Mouse (Mus musculus) lung, postnatal 0 days (tissue): ENCODE results near the gene Akap7. TPM values are rescaled to one million over a fixed set of nuclear protein-coding genes. Genes with fewer than 3 reads are reported as not detected.
A peak's percentile ranks its signal among the peaks of the same experiment; 100 is the strongest.

ENCODE experiments used
- ATAC-seq: fragments of 200-750 bp; cut with Nextera tagmentation; 2 replicates; pipeline ENCODE4 v1.8.0; 2017; ENCODE audit warnings: moderate library complexity
- DNase-seq: peaks from one replicate; pipeline ENCODE4 v3.0.0-alpha.2; 2016; ENCODE audit warnings: low spot score
- H3K27ac ChIP-seq: fragments of 300-500 bp; sonication (generic); 2 replicates; pipeline ENCODE4 v1.5.1; 2014; ENCODE audit warnings: antibody characterized with exemption, mild to moderate bottlenecking, low read length, mixed read lengths
- H3K27me3 ChIP-seq: fragments of 300-500 bp; sonication (generic); replicated peaks from 2 replicates; pipeline ENCODE4 v1.6.1; 2014; ENCODE audit warnings: low read length, mixed read lengths; ENCODE audit not compliant: insufficient read depth
- H3K36me3 ChIP-seq: fragments of 300-500 bp; sonication (generic); 2 replicates; pipeline ENCODE4 v1.6.1; 2014; ENCODE audit warnings: low read length, mixed read lengths; ENCODE audit not compliant: insufficient read depth
- H3K4me1 ChIP-seq: fragments of 300-500 bp; sonication (generic); 2 replicates; pipeline ENCODE4 v1.6.1; 2014; ENCODE audit warnings: antibody characterized with exemption, low read depth, low read length, mixed read lengths; ENCODE audit not compliant: insufficient read depth
- H3K4me2 ChIP-seq: fragments of 300-500 bp; sonication (generic); replicated peaks from 2 replicates; pipeline ENCODE4 v1.6.1; 2014; ENCODE audit warnings: low read depth, mild to moderate bottlenecking, low read length, moderate library complexity, mixed read lengths
- H3K4me3 ChIP-seq: fragments of 300-500 bp; sonication (generic); 2 replicates; pipeline ENCODE4 v1.5.1; 2014; ENCODE audit warnings: low read depth, low read length
- H3K9ac ChIP-seq: fragments of 300-500 bp; sonication (generic); replicated peaks from 2 replicates; pipeline ENCODE4 v1.6.1; 2014; ENCODE audit warnings: low read depth, mild to moderate bottlenecking
- H3K9me3 ChIP-seq: fragments of 300-500 bp; sonication (generic); 2 replicates; pipeline ENCODE4 v1.6.1; 2016; ENCODE audit warnings: low read length, mixed read lengths
- CTCF ChIP-seq: IDR thresholded peaks from 2 replicates; pipeline ENCODE4 v1.5.1; 2016; ENCODE audit warnings: antibody characterized with exemption, mild to moderate bottlenecking
- EP300 ChIP-seq: IDR thresholded peaks from 2 replicates; pipeline ENCODE4 v1.6.1; 2016; ENCODE audit warnings: antibody characterized with exemption, mild to moderate bottlenecking, control low read depth
- WGBS: fragments of 180-500 bp; shearing (Covaris S2); extraction: QIAGEN DNeasy Blood & Tissue Kit; methylation state at CpG from one replicate; pipeline ENCODE4 v1.1.7; 2014; 5-methylcytosine and 5-hydroxymethylcytosine counted together
- polyA plus RNA-seq: library from polyadenylated mRNA; unstranded; fragments of >200 nt; fragmentation: Nextera tagmentation; extraction: Ambion mirVana; gene quantifications from 2 replicates; pipeline ENCODE4 v1.2.1, GENCODE M21; 2015

The Akap7 gene
- polyA plus RNA-seq, 1 experiment from 2014 or later, result 46.3 TPM

- H3K36me3 ChIP-seq, result no peaks in the 10 kb centered on the region
- no peak overlapping the region for H3K4me2 ChIP-seq
- 48% methylated on average over 1 of the region's 1 CpGs for WGBS
- no peak overlapping the region for H3K9ac ChIP-seq
- H3K4me3 ChIP-seq, result no peak overlapping the region
- DNase-seq (no peak), ATAC-seq (no peak)
- no peaks in the 10 kb centered on the region for H3K9me3 ChIP-seq
- H3K27ac ChIP-seq, result no peak overlapping the region
- H3K4me1 ChIP-seq, result no peaks in the 10 kb centered on the region
- TF ChIP-seq EP300 (no peak), CTCF (no peak)
- H3K27me3 ChIP-seq, result no peaks in the 10 kb centered on the region
Observed at GRCm38 (mm10) chr10:25273731-25274130, 33.9 kb downstream of the Akap7 start.

- Histone ChIP-seq H3K27me3 (no peaks in the 10 kb centered on the region), H3K9ac (no peak overlapping the region), H3K27ac (0 out of 2 replicates have a peak overlapping the region, but pooled peaks have one; percentile 29), H3K4me2 (no peak overlapping the region), H3K36me3 (0 out of 2 replicates have a peak, but pooled peaks cover 3% of the 10 kb centered on the region), H3K4me1 (no peaks in the 10 kb centered on the region), H3K4me3 (no peak overlapping the region), H3K9me3 (no peaks in the 10 kb centered on the region)
- DNase-seq (peak; percentile 72), ATAC-seq (peak; percentile 56)
- WGBS, result 70% methylated on average over 2 of the region's 2 CpGs
- TF ChIP-seq CTCF (no peak), EP300 (peak; percentile 11; the same call in 1 of the 2 replicates)
Observed at GRCm38 (mm10) chr10:25271756-25272155, 35.9 kb downstream of the Akap7 start.

DNA sequence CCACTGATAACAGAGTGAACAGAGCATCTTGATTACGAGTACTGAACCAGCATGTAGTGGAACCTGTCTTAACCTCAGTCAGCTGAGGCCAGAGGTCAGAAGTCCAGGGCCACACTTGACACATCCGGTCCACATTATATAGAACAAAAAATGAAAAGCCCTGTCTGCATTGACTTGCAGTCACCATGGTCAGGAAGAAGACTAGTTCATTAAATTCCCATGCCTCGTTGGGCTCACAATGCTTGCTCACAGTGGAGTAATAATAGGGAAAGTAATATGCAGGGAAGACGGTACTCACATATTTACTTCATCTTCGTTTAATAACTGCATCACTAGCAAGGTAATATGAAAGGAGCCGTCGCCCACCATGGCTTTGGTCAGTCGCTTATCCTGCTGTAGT lies 36.5 kb downstream of the Akap7 start:
- H3K4me2 ChIP-seq, result no peak overlapping the region
- H3K27ac ChIP-seq, result no peak overlapping the region
- DNase-seq (no peak), ATAC-seq (no peak)
- TF ChIP-seq EP300 (no peak), CTCF (no peak)
- WGBS, result 89% methylated on average over 8 of the region's 8 CpGs
- no peaks in the 10 kb centered on the region for H3K27me3 ChIP-seq
- H3K36me3 ChIP-seq, result 0 out of 2 replicates have a peak, but pooled peaks cover 3% of the 10 kb centered on the region
- H3K9ac ChIP-seq, result no peak overlapping the region
- H3K4me3 ChIP-seq, result no peak overlapping the region
- no peaks in the 10 kb centered on the region for H3K9me3 ChIP-seq
- H3K4me1 ChIP-seq, result no peaks in the 10 kb centered on the region

GRCm38 (mm10) chr10:25268476-25269351 lies 39.0 kb downstream of the Akap7 start:
- ATAC-seq (peak; percentile 80), DNase-seq (peak; percentile 92)
- H3K27me3 ChIP-seq, result no peaks in the 10 kb centered on the region
- H3K27ac ChIP-seq, result no peak overlapping the region
- H3K36me3 ChIP-seq, result 0 out of 2 replicates have a peak, but pooled peaks cover 3% of the 10 kb centered on the region
- H3K4me3 ChIP-seq, result no peak overlapping the region
- no peak overlapping the region for H3K9ac ChIP-seq
- H3K4me2 ChIP-seq, result no peak overlapping the region
- TF ChIP-seq CTCF, result peak; percentile 69
- TF ChIP-seq EP300, result peak; percentile 38; the same call in 1 of the 2 replicates
- no peaks in the 10 kb centered on the region for H3K9me3 ChIP-seq
- WGBS, result 36% methylated on average over 18 of the region's 18 CpGs
- no peaks in the 10 kb centered on the region for H3K4me1 ChIP-seq

DNA sequence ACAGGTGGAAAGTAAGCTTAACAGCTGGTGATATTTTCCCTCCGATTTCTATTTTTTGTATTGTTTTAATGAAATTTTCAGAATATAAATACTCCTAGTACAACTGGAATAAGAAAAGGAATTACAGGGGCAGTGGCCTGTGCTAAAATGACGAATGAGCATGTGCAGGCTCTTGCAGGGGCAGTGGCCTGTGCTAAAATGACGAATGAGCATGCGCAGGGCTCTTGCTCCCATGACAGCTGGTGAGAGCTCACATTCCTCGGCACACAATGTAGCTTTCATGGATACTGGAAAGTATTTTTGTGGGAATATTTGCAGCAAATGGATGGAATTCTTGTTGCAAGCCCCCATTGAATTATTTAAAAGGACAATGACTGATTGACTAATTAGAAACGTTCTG lies 46.5 kb downstream of the Akap7 start:
- WGBS, result 53% methylated on average over 6 of the region's 6 CpGs
- Histone ChIP-seq H3K9ac (no peak overlapping the region), H3K4me1 (no peaks in the 10 kb centered on the region; the same call in 1 of the 2 replicates), H3K27ac (no peak overlapping the region), H3K4me3 (no peak overlapping the region), H3K36me3 (no peaks in the 10 kb centered on the region), H3K4me2 (no peak overlapping the region), H3K27me3 (no peaks in the 10 kb centered on the region), H3K9me3 (no peaks in the 10 kb centered on the region)
- TF ChIP-seq CTCF, result no peak
- no peak for TF ChIP-seq EP300
- ATAC-seq, result no peak
- DNase-seq, result no peak

GRCm38 (mm10) chr10:25260724-25261123 lies 46.9 kb downstream of the Akap7 start:
- no peak overlapping the region for H3K27ac ChIP-seq

More at GRCm38 (mm10) chr10:25260724-25261123, 46.9 kb downstream of the Akap7 start:
- no peak for DNase-seq
- H3K9ac ChIP-seq, result no peak overlapping the region
- no peak overlapping the region for H3K4me3 ChIP-seq
- no peaks in the 10 kb centered on the region for H3K36me3 ChIP-seq
- H3K4me2 ChIP-seq, result no peak overlapping the region
- no peak for TF ChIP-seq EP300
- TF ChIP-seq CTCF, result no peak
- no peaks in the 10 kb centered on the region; the same call in 1 of the 2 replicates for H3K4me1 ChIP-seq
- WGBS, result 84% methylated on average over 10 of the region's 10 CpGs
- no peaks in the 10 kb centered on the region for H3K9me3 ChIP-seq
- no peak for ATAC-seq
- no peaks in the 10 kb centered on the region for H3K27me3 ChIP-seq
